Mouse (Mus musculus) brain, embryonic 14.5 days (tissue): Measurements from ENCODE around the gene Runx2.

ENCODE experiments used
- CTCF ChIP-seq: fragments of 200-500 bp; IDR thresholded peaks from 2 replicates; pipeline ENCODE4 v1.5.1; 2012; ENCODE audit warnings: inconsistent platforms, mild to moderate bottlenecking, moderate library complexity, borderline replicate concordance; ENCODE audit not compliant: insufficient read depth, insufficient read length; ENCODE audit errors: extremely low read depth
- POLR2A ChIP-seq: fragments of 200-500 bp; IDR thresholded peaks from 2 replicates; pipeline ENCODE4 v1.6.1; 2012; ENCODE audit warnings: mild to moderate bottlenecking, inconsistent platforms, borderline replicate concordance; ENCODE audit not compliant: poor library complexity, insufficient read depth, insufficient read length, severe bottlenecking; ENCODE audit errors: extremely low read depth

- TF ChIP-seq POLR2A = no peak
- TF ChIP-seq CTCF = no peak
Observed at GRCm38 (mm10) chr17:44718036-44718435, 96.6 kb downstream of the Runx2 start.
